ENCODE assay signal across 28 mouse cellular contexts in genomic region chr19:13768565-13769276, GRCm38 (mm10). TPM values are rescaled to one million over a fixed set of nuclear protein-coding genes. Genes with fewer than 3 reads are reported as not detected.
DNase-seq lines count a peak whose midpoint lies in the region; ATAC-seq lines count a peak whose summit lies in the region.
"Had no signal": no experiment of that assay in that cellular context is flagged by ENCODE, and none has a peak within 500 bp of the region (broad histone marks: within the 10 kb centered on the region; RNA-seq: fewer than 3 reads in every experiment).

No protein-coding gene starts in this region.

- H3K9me3 ChIP-seq in forebrain, embryonic 10.5 days, result peaks cover 6% of the 10 kb centered on the region; the same call in 1 of the 2 replicates
- H3K9me3 ChIP-seq: embryonic facial prominence, embryonic 15.5 days; hindbrain, embryonic 15.5 days; limb, embryonic 10.5 days had no signal

- ATAC-seq in megakaryocyte progenitor cell, adult 5-6 weeks (replicated peaks; ENCODE audit: poor library complexity), result no peak
- ATAC-seq: intestine, embryonic 16.5 days; liver, postnatal 0 days had no signal

- no peaks in the 10 kb centered on the region for H3K36me3 ChIP-seq in forebrain, embryonic 10.5 days (replicated peaks)
- H3K36me3 ChIP-seq: embryonic facial prominence, embryonic 15.5 days; heart, embryonic 15.5 days; hindbrain, embryonic 15.5 days; limb, embryonic 10.5 days had no signal

- H3K4me3 ChIP-seq in forebrain, embryonic 10.5 days, result no peak overlapping the region
- H3K4me3 ChIP-seq: embryonic facial prominence, embryonic 15.5 days; gastrocnemius, adult 2 months; heart, embryonic 15.5 days; hindbrain, embryonic 15.5 days; limb, embryonic 10.5 days; megakaryocyte, embryonic 14.5 days had no signal

- WGBS in forebrain, embryonic 10.5 days, result 91% methylated on average over 9 of the region's 9 CpGs

- no peaks in the 10 kb centered on the region for H3K4me1 ChIP-seq in forebrain, embryonic 10.5 days
- H3K4me1 ChIP-seq: embryonic facial prominence, embryonic 15.5 days; heart, embryonic 15.5 days; hindbrain, embryonic 15.5 days; limb, embryonic 10.5 days; megakaryocyte, embryonic 14.5 days had no signal

- H3K27me3 ChIP-seq in forebrain, embryonic 10.5 days (ENCODE audit: poor library complexity, severe bottlenecking), result no peaks in the 10 kb centered on the region
- H3K27me3 ChIP-seq: embryonic facial prominence, embryonic 15.5 days; heart, embryonic 15.5 days; hindbrain, embryonic 15.5 days; megakaryocyte, embryonic 14.5 days had no signal

- H3K27ac ChIP-seq in forebrain, embryonic 10.5 days, result no peak overlapping the region
- H3K27ac ChIP-seq: embryonic facial prominence, embryonic 15.5 days; gastrocnemius, adult 2 months; heart, embryonic 15.5 days; hindbrain, embryonic 15.5 days; limb, embryonic 10.5 days had no signal

- peak; percentile 53 for DNase-seq in ES-CJ7 (ENCODE audit: low read depth, low spot score)
- DNase-seq in ZHBTc4 (ENCODE audit: low read depth, low spot score), result peak; percentile 52
- peak; percentile 58 for DNase-seq in cerebellum, adult 9-10 months
- DNase-seq in retina, embryonic 14.5 days (ENCODE audit: low spot score), result peak; percentile 3
- no peak for DNase-seq in forebrain, embryonic 10.5 days (ENCODE audit: extremely low spot score, low spot score)
- DNase-seq in lung, postnatal 10 days, result no peak
- DNase-seq: gastrocnemius, adult 2 months; heart, adult 18-20 months; heart, postnatal 4 days; liver, postnatal 0 days; lung, postnatal 14 days; midbrain, embryonic 14.5 days; thymus, adult 2 months had no signal

RNA-seq across cellular contexts. Expression of gene Olfr1495, which starts 4.3 kb away (rescaled TPM):
- polyA plus RNA-seq in forebrain, embryonic 10.5 days (2016; fragmentation: Nextera tagmentation; extraction: Ambion mirVana), result not detected in 2 replicates
- not detected in 2 replicates for total RNA-seq in megakaryocyte progenitor cell, adult 5-6 weeks (2015)
- total RNA-seq in megakaryocyte progenitor cell, adult 5-6 weeks (2017), result not detected in 2 replicates
- total RNA-seq: gastrocnemius, adult 2 months; heart, adult 18-20 months; heart, postnatal 4 days; layer of hippocampus, adult 8-10 months; left cerebral cortex, adult 18-20 months; liver, adult 2 months; MEL; neutrophil, adult 5-6 weeks had no signal
- polyA plus RNA-seq: heart, embryonic 15.5 days; hindbrain, embryonic 15.5 days; intestine, embryonic 16.5 days; kidney, embryonic 16.5 days; limb, embryonic 10.5 days; liver, adult 2 months; liver, postnatal 0 days; midbrain, embryonic 14.5 days; stomach, embryonic 16.5 days; thymus, adult 2 months; urinary bladder, adult 2 months had no signal

RNA-seq across cellular contexts. Expression of gene Olfr1496, which starts 9.0 kb away (rescaled TPM):
- polyA plus RNA-seq in forebrain, embryonic 10.5 days (2016; fragmentation: Nextera tagmentation; extraction: Ambion mirVana), result not detected in 2 replicates
- not detected in 2 replicates for total RNA-seq in megakaryocyte progenitor cell, adult 5-6 weeks (2015)
- not detected in 2 replicates for total RNA-seq in megakaryocyte progenitor cell, adult 5-6 weeks (2017)
- total RNA-seq: gastrocnemius, adult 2 months; heart, adult 18-20 months; heart, postnatal 4 days; layer of hippocampus, adult 8-10 months; left cerebral cortex, adult 18-20 months; liver, adult 2 months; MEL; neutrophil, adult 5-6 weeks had no signal
- polyA plus RNA-seq: embryonic facial prominence, embryonic 15.5 days; heart, embryonic 15.5 days; hindbrain, embryonic 15.5 days; intestine, embryonic 16.5 days; kidney, embryonic 16.5 days; limb, embryonic 10.5 days; liver, adult 2 months; liver, postnatal 0 days; midbrain, embryonic 14.5 days; stomach, embryonic 16.5 days; thymus, adult 2 months; urinary bladder, adult 2 months had no signal

RNA-seq across cellular contexts. Expression of gene Olfr1494, which starts 29.2 kb away (rescaled TPM):
- polyA plus RNA-seq in forebrain, embryonic 10.5 days (2016; fragmentation: Nextera tagmentation; extraction: Ambion mirVana), result not detected in 2 replicates
- not detected in 2 replicates for total RNA-seq in megakaryocyte progenitor cell, adult 5-6 weeks (2015)
- not detected in 2 replicates for total RNA-seq in megakaryocyte progenitor cell, adult 5-6 weeks (2017)
- total RNA-seq: gastrocnemius, adult 2 months; heart, adult 18-20 months; heart, postnatal 4 days; layer of hippocampus, adult 8-10 months; left cerebral cortex, adult 18-20 months; liver, adult 2 months; MEL; neutrophil, adult 5-6 weeks had no signal
- polyA plus RNA-seq: embryonic facial prominence, embryonic 15.5 days; heart, embryonic 15.5 days; hindbrain, embryonic 15.5 days; intestine, embryonic 16.5 days; kidney, embryonic 16.5 days; limb, embryonic 10.5 days; liver, adult 2 months; liver, postnatal 0 days; midbrain, embryonic 14.5 days; stomach, embryonic 16.5 days; thymus, adult 2 months; urinary bladder, adult 2 months had no signal

RNA-seq across cellular contexts. Expression of gene Olfr1497, which starts 29.3 kb away (rescaled TPM):
- polyA plus RNA-seq in forebrain, embryonic 10.5 days (2016; fragmentation: Nextera tagmentation; extraction: Ambion mirVana), result not detected in 2 replicates
- total RNA-seq in megakaryocyte progenitor cell, adult 5-6 weeks (2015), result not detected in 2 replicates
- not detected in 2 replicates for total RNA-seq in megakaryocyte progenitor cell, adult 5-6 weeks (2017)
- total RNA-seq: gastrocnemius, adult 2 months; heart, adult 18-20 months; heart, postnatal 4 days; layer of hippocampus, adult 8-10 months; left cerebral cortex, adult 18-20 months; liver, adult 2 months; MEL; neutrophil, adult 5-6 weeks had no signal
- polyA plus RNA-seq: embryonic facial prominence, embryonic 15.5 days; heart, embryonic 15.5 days; hindbrain, embryonic 15.5 days; intestine, embryonic 16.5 days; kidney, embryonic 16.5 days; limb, embryonic 10.5 days; liver, adult 2 months; liver, postnatal 0 days; midbrain, embryonic 14.5 days; stomach, embryonic 16.5 days; thymus, adult 2 months; urinary bladder, adult 2 months had no signal

RNA-seq across cellular contexts. Expression of gene Olfr1493-ps1, which starts 45.6 kb away (rescaled TPM):
- not detected in 2 replicates for polyA plus RNA-seq in forebrain, embryonic 10.5 days (2016; fragmentation: Nextera tagmentation; extraction: Ambion mirVana)
- not detected in 2 replicates for total RNA-seq in megakaryocyte progenitor cell, adult 5-6 weeks (2015)
- not detected in 2 replicates for total RNA-seq in megakaryocyte progenitor cell, adult 5-6 weeks (2017)
- total RNA-seq: gastrocnemius, adult 2 months; heart, adult 18-20 months; heart, postnatal 4 days; layer of hippocampus, adult 8-10 months; left cerebral cortex, adult 18-20 months; liver, adult 2 months; MEL; neutrophil, adult 5-6 weeks had no signal
- polyA plus RNA-seq: embryonic facial prominence, embryonic 15.5 days; heart, embryonic 15.5 days; hindbrain, embryonic 15.5 days; intestine, embryonic 16.5 days; kidney, embryonic 16.5 days; limb, embryonic 10.5 days; liver, adult 2 months; liver, postnatal 0 days; midbrain, embryonic 14.5 days; stomach, embryonic 16.5 days; thymus, adult 2 months; urinary bladder, adult 2 months had no signal

Comparison
In these comparisons a context has a peak if more than half of its experiments do, and no peak if none do; other contexts are left out.
1. DNase-seq: peak in ES-CJ7 (single experiment), ZHBTc4 (single experiment), cerebellum, adult 9-10 months (single experiment) and retina, embryonic 14.5 days (single experiment); none in forebrain, embryonic 10.5 days (single experiment) and lung, postnatal 10 days (single experiment).